Mouse (Mus musculus): ENCODE measurements at regions not wholly inside any gene's neighbourhood (a gene's known extent, or its start where the extent isn't known, plus 50 kb on each side); places are given as distances from the start of the nearest gene placed in this dataset.

- no peak for TF ChIP-seq POLR2A (IDR thresholded peaks at IDR 0.05; ENCODE audit: insufficient read depth, low read depth, low read length)
- TF ChIP-seq CTCF (IDR thresholded peaks at IDR 0.05; ENCODE audit: insufficient read depth, low read depth, low read length) = no peak
These were observed 339.0 kb downstream of the Bcor start for GRCm38 (mm10) chrX:11821165-11821564.
